ENCODE assay signal across 8 mouse cellular contexts in genomic region chr9:8899616-8900202, GRCm38 (mm10). TPM values are rescaled to one million over a fixed set of nuclear protein-coding genes. Genes with fewer than 3 reads are reported as not detected.
DNase-seq lines count a peak whose midpoint lies in the region; ATAC-seq and TF ChIP-seq lines count a peak whose summit lies in the region.

TSS of gene Pgr (plus strand) at chr9:8899833.

- TF ChIP-seq CTCF in ES-Bruce4 (IDR thresholded peaks at IDR 0.05; ENCODE audit: low read depth, low read length): no peak
- no peak for TF ChIP-seq CTCF in heart, adult 2 months (IDR thresholded peaks at IDR 0.05)

- TF ChIP-seq POLR2A in ES-Bruce4 (IDR thresholded peaks at IDR 0.05; ENCODE audit: insufficient read depth, low read length): no peak
- no peak for TF ChIP-seq POLR2A in heart, adult 2 months (IDR thresholded peaks at IDR 0.05; ENCODE audit: insufficient read depth, low read depth, low read length)

- WGBS in forebrain, embryonic 12.5 days: 1% methylated on average over 16 of the region's 16 CpGs
- 1% methylated on average over 16 of the region's 16 CpGs for WGBS in liver, embryonic 13.5 days (ENCODE audit: insufficient replicate concordance)
- WGBS in heart, adult 2 months: 1% methylated on average over 16 of the region's 16 CpGs

- H3K9ac ChIP-seq in ES-Bruce4 (ENCODE audit: low read depth, poor library complexity, severe bottlenecking): peak within 1 kb of the TSS; percentile 57; the same call in 1 of the 2 replicates
- H3K9ac ChIP-seq in forebrain, embryonic 12.5 days: peak within 1 kb of the TSS; percentile 56
- H3K9ac ChIP-seq in liver, embryonic 13.5 days: no peak within 1 kb of the TSS
- H3K9ac ChIP-seq in heart, adult 2 months (ENCODE audit: low read depth, low read length): no peak within 1 kb of the TSS

- DNase-seq in R1 (ENCODE audit: low read depth, low spot score): peak; percentile 50
- peak; percentile 43 for DNase-seq in kidney, postnatal 10 days
- no peak for DNase-seq in liver, embryonic 13.5 days
- peak; percentile 48 for DNase-seq in right cerebral cortex, adult 18-20 months
- no peak for DNase-seq in spleen, postnatal 36 days (ENCODE audit: low spot score in 2 of 2)
- DNase-seq in heart, adult 2 months: no peak

- H3K36me3 ChIP-seq in ES-Bruce4 (ENCODE audit: control insufficient read depth, insufficient read depth, low read length, poor library complexity, severe bottlenecking): no peaks in the 10 kb centered on the region
- no peaks in the 10 kb centered on the region for H3K36me3 ChIP-seq in forebrain, embryonic 12.5 days (replicated peaks)
- H3K36me3 ChIP-seq in liver, embryonic 13.5 days: no peaks in the 10 kb centered on the region
- no peaks in the 10 kb centered on the region for H3K36me3 ChIP-seq in heart, adult 2 months (ENCODE audit: control insufficient read depth, insufficient read depth, low read length)

- intact Hi-C loops in heart, adult 2 months (cut with DNase I): no loop called here

- H3K27me3 ChIP-seq in ES-Bruce4 (ENCODE audit: control insufficient read depth, insufficient read depth, low read length, poor library complexity, severe bottlenecking): peaks cover 8% of the 10 kb centered on the region
- H3K27me3 ChIP-seq in forebrain, embryonic 12.5 days: peaks cover 50% of the 10 kb centered on the region
- H3K27me3 ChIP-seq in liver, embryonic 13.5 days: peaks cover 54% of the 10 kb centered on the region
- H3K27me3 ChIP-seq in heart, adult 2 months (ENCODE audit: control insufficient read depth, insufficient read depth, low read length): peaks cover 19% of the 10 kb centered on the region

- H3K27ac ChIP-seq in ES-Bruce4 (ENCODE audit: insufficient read depth, low read length): no peak within 1 kb of the TSS
- no peak within 1 kb of the TSS for H3K27ac ChIP-seq in forebrain, embryonic 12.5 days
- H3K27ac ChIP-seq in liver, embryonic 13.5 days: no peak within 1 kb of the TSS
- H3K27ac ChIP-seq in heart, adult 2 months: no peak within 1 kb of the TSS

- H3K4me1 ChIP-seq in ES-Bruce4 (ENCODE audit: control insufficient read depth, insufficient read depth, low read length): no peaks in the 10 kb centered on the region
- peaks cover 17% of the 10 kb centered on the region for H3K4me1 ChIP-seq in forebrain, embryonic 12.5 days
- H3K4me1 ChIP-seq in liver, embryonic 13.5 days (replicated peaks): 0 out of 2 replicates have a peak, but pooled peaks cover 5% of the 10 kb centered on the region
- H3K4me1 ChIP-seq in heart, adult 2 months (ENCODE audit: control insufficient read depth, insufficient read depth, low read length): no peaks in the 10 kb centered on the region

- no peaks in the 10 kb centered on the region for H3K9me3 ChIP-seq in ES-Bruce4 (replicated peaks; ENCODE audit: control insufficient read depth, insufficient read depth, low read length, poor library complexity, severe bottlenecking)
- H3K9me3 ChIP-seq in forebrain, embryonic 12.5 days: no peaks in the 10 kb centered on the region
- no peaks in the 10 kb centered on the region for H3K9me3 ChIP-seq in liver, embryonic 13.5 days (replicated peaks)

- peak within 1 kb of the TSS; percentile 96 for H3K4me2 ChIP-seq in forebrain, embryonic 12.5 days
- H3K4me2 ChIP-seq in liver, embryonic 13.5 days: peak within 1 kb of the TSS; percentile 54

- peak; percentile 45; the same call in 1 of the 2 replicates for ATAC-seq in forebrain, embryonic 12.5 days (ENCODE audit: low FRiP score)
- ATAC-seq in liver, embryonic 13.5 days (ENCODE audit: low read depth): no peak

- peak within 1 kb of the TSS; percentile 66 for H3K4me3 ChIP-seq in ES-Bruce4 (ENCODE audit: low read depth, low read length)
- peak within 1 kb of the TSS; percentile 66 for H3K4me3 ChIP-seq in forebrain, embryonic 12.5 days (replicated peaks)
- peak within 1 kb of the TSS; percentile 38 for H3K4me3 ChIP-seq in liver, embryonic 13.5 days (replicated peaks)
- no peak within 1 kb of the TSS for H3K4me3 ChIP-seq in heart, adult 2 months

- no peaks in the 10 kb centered on the region for H3K79me2 ChIP-seq in heart, adult 2 months (replicated peaks; ENCODE audit: control insufficient read depth, insufficient read depth, low read length)

- TF ChIP-seq EP300 in ES-Bruce4 (IDR thresholded peaks at IDR 0.05; ENCODE audit: insufficient read depth, low read depth, low read length): no peak
- TF ChIP-seq EP300 in heart, adult 2 months (IDR thresholded peaks at IDR 0.05; ENCODE audit: insufficient read depth, low read depth, low read length): no peak

RNA-seq across cellular contexts. Expression of gene Pgr, which starts in this region (rescaled TPM):
- 0.97 and 1.2 TPM in 2 replicates for polyA plus RNA-seq in ES-Bruce4 (2011; ENCODE audit: insufficient read depth, insufficient read length, low read depth, missing spikeins)
- polyA plus RNA-seq in forebrain, embryonic 12.5 days (2016; fragmentation: Nextera tagmentation; extraction: Ambion mirVana): 0.29 TPM in 2 replicates
- polyA plus RNA-seq in liver, embryonic 13.5 days (2015; fragmentation: Nextera tagmentation; extraction: Ambion mirVana): not detected in 2 replicates
- total RNA-seq in heart, adult 2 months (2021): under 1 TPM in 1 of 2 experiments, not detected in 1; 0.05 TPM
- 0.06 TPM in 1 of 2 replicates, not detected in the other for polyA plus RNA-seq in heart, adult 2 months (2012; rRNA removed)

Comparison
In these comparisons a context has a peak if more than half of its experiments do, and no peak if none do; other contexts are left out.
1. Peak in ATAC-seq, H3K4me3 ChIP-seq, H3K9ac ChIP-seq and H3K4me2 ChIP-seq in forebrain, embryonic 12.5 days; RNA of the gene not detected or under 1 TPM.
2. DNase-seq: peak in R1 (single experiment), kidney, postnatal 10 days (single experiment) and right cerebral cortex, adult 18-20 months (single experiment); none in liver, embryonic 13.5 days (single experiment), spleen, postnatal 36 days (0 of 2) and heart, adult 2 months (0 of 2).